ENCODE assay signal across 9 mouse cellular contexts in the genomic region with DNA sequence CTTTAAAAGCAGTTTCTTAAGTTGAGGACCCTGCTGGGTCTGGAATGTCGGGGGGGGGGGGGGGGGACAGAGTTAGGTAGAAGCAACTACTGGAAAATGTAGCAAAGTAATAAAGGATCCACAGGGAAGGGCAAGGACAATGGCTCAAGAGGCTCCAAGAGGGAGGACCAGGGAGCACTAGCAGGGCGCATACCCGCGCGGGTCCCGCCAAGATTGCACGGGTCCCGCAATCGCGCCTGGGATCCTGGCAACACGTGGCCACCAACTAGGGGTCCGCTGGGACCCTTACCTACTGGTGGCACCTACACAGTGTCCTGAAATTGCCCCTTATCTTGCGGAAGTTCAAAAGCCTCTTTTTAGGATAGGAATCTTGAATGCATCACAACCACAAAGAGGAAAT.
A peak's percentile ranks its signal among the peaks of the same experiment; 100 is the strongest.
DNase-seq lines count a peak whose midpoint lies in the region; ATAC-seq and TF ChIP-seq lines count a peak whose summit lies in the region.
"Had no signal": no experiment of that assay in that cellular context is flagged by ENCODE, and none has a peak within 500 bp of the region (broad histone marks: within the 10 kb centered on the region; RNA-seq: fewer than 3 reads in every experiment).

No protein-coding gene starts in this region.

- peaks cover 5% of the 10 kb centered on the region; the same call in 1 of the 2 replicates for H3K4me1 ChIP-seq in kidney, embryonic 14.5 days (ENCODE audit: control insufficient read depth, insufficient read depth, low read length)
- H3K4me1 ChIP-seq in embryonic facial prominence, embryonic 12.5 days: peaks cover 19% of the 10 kb centered on the region
- H3K4me1 ChIP-seq in forebrain, postnatal 0 days (ENCODE audit: insufficient read depth): 0 out of 2 replicates have a peak, but pooled peaks cover 5% of the 10 kb centered on the region
- H3K4me1 ChIP-seq in midbrain, embryonic 11.5 days (ENCODE audit: control insufficient read depth, insufficient read depth, low read length): peaks cover 22% of the 10 kb centered on the region

- WGBS in kidney, embryonic 14.5 days: 13% methylated on average over 13 of the region's 13 CpGs
- 11% methylated on average over 13 of the region's 13 CpGs for WGBS in embryonic facial prominence, embryonic 12.5 days
- WGBS in forebrain, postnatal 0 days: 18% methylated on average over 13 of the region's 13 CpGs
- 7% methylated on average over 13 of the region's 13 CpGs for WGBS in midbrain, embryonic 11.5 days

- no peak overlapping the region for H3K27ac ChIP-seq in kidney, embryonic 14.5 days (ENCODE audit: low read depth, low read length)
- no peak overlapping the region for H3K27ac ChIP-seq in embryonic facial prominence, embryonic 12.5 days
- H3K27ac ChIP-seq in forebrain, postnatal 0 days (ENCODE audit: low read depth, low read length): no peak overlapping the region
- H3K27ac ChIP-seq in midbrain, embryonic 11.5 days (ENCODE audit: low read depth, low read length): no peak overlapping the region

- H3K4me3 ChIP-seq in kidney, embryonic 14.5 days (ENCODE audit: low read length): no peak overlapping the region; the same call in 1 of the 2 replicates
- H3K4me3 ChIP-seq in embryonic facial prominence, embryonic 12.5 days: peak overlapping the region; percentile 9
- H3K4me3 ChIP-seq in forebrain, postnatal 0 days (ENCODE audit: low read depth, low read length): no peak overlapping the region
- H3K4me3 ChIP-seq in midbrain, embryonic 11.5 days (ENCODE audit: low read depth, low read length): no peak overlapping the region

- no peak for ATAC-seq in kidney, embryonic 14.5 days (ENCODE audit: low FRiP score, low TSS enrichment)
- ATAC-seq in embryonic facial prominence, embryonic 12.5 days (ENCODE audit: insufficient number of reproducible peaks, insufficient read depth, low FRiP score, low TSS enrichment): no peak
- ATAC-seq in forebrain, postnatal 0 days: no peak
- no peak for ATAC-seq in midbrain, embryonic 11.5 days (ENCODE audit: low FRiP score)

- TF ChIP-seq CTCF in forebrain, postnatal 0 days (IDR thresholded peaks at IDR 0.05; ENCODE audit: low read depth): no peak

- no peaks in the 10 kb centered on the region for H3K36me3 ChIP-seq in kidney, embryonic 14.5 days (ENCODE audit: control insufficient read depth, insufficient read depth, low read length)
- H3K36me3 ChIP-seq in embryonic facial prominence, embryonic 12.5 days: no peaks in the 10 kb centered on the region
- H3K36me3 ChIP-seq in forebrain, postnatal 0 days (ENCODE audit: insufficient read depth): no peaks in the 10 kb centered on the region
- H3K36me3 ChIP-seq in midbrain, embryonic 11.5 days (ENCODE audit: control insufficient read depth, insufficient read depth, low read length): no peaks in the 10 kb centered on the region

- peaks cover 12% of the 10 kb centered on the region; the same call in 1 of the 2 replicates for H3K27me3 ChIP-seq in kidney, embryonic 14.5 days (ENCODE audit: control insufficient read depth, insufficient read depth, low read length)
- H3K27me3 ChIP-seq in embryonic facial prominence, embryonic 12.5 days: peaks cover 16% of the 10 kb centered on the region; the same call in 1 of the 2 replicates
- H3K27me3 ChIP-seq in forebrain, postnatal 0 days (ENCODE audit: insufficient read depth, low read length): no peaks in the 10 kb centered on the region
- H3K27me3 ChIP-seq in midbrain, embryonic 11.5 days (ENCODE audit: control insufficient read depth, insufficient read depth, low read length): 0 out of 2 replicates have a peak, but pooled peaks cover 2% of the 10 kb centered on the region

- peak overlapping the region; percentile 26 for H3K4me2 ChIP-seq in kidney, embryonic 14.5 days (replicated peaks; ENCODE audit: low read depth, low read length)
- peak overlapping the region; percentile 33 for H3K4me2 ChIP-seq in embryonic facial prominence, embryonic 12.5 days (replicated peaks)
- peak overlapping the region; percentile 34 for H3K4me2 ChIP-seq in forebrain, postnatal 0 days (ENCODE audit: low read depth)
- peak overlapping the region; percentile 29 for H3K4me2 ChIP-seq in midbrain, embryonic 11.5 days

- DNase-seq in kidney, adult 11 months: no peak
- DNase-seq in forebrain, postnatal 0 days: no peak
- peak; percentile 90 for DNase-seq in midbrain, embryonic 11.5 days (ENCODE audit: low spot score, missing footprints)
- DNase-seq in layer of hippocampus, postnatal 10 days (ENCODE audit: low spot score in 2 of 2): no peak
- no peak for DNase-seq in spleen, postnatal 36 days (ENCODE audit: low spot score in 2 of 2)
- no peak for DNase-seq in adrenal gland, adult 2 months
- DNase-seq: spleen, adult 18-20 months had no signal

- no peak overlapping the region for H3K9ac ChIP-seq in kidney, embryonic 14.5 days (ENCODE audit: low read depth, low read length)
- H3K9ac ChIP-seq in embryonic facial prominence, embryonic 12.5 days: no peak overlapping the region
- H3K9ac ChIP-seq in forebrain, postnatal 0 days: no peak overlapping the region
- no peak overlapping the region for H3K9ac ChIP-seq in midbrain, embryonic 11.5 days (ENCODE audit: low read length)

- H3K9me3 ChIP-seq in kidney, embryonic 14.5 days (ENCODE audit: control insufficient read depth, low read length): no peaks in the 10 kb centered on the region
- H3K9me3 ChIP-seq in embryonic facial prominence, embryonic 12.5 days: no peaks in the 10 kb centered on the region
- H3K9me3 ChIP-seq in forebrain, postnatal 0 days (ENCODE audit: low read length): no peaks in the 10 kb centered on the region
- H3K9me3 ChIP-seq in midbrain, embryonic 11.5 days (ENCODE audit: control insufficient read depth, low read length): no peaks in the 10 kb centered on the region
